Mouse (Mus musculus): ENCODE results near the gene Cit.

The Cit gene

GRCm38 (mm10) chr5:116036465-116036864 is 191.4 kb downstream of the Cit start:
- no peak for DNase-seq (ENCODE audit: low read depth, low spot score)

- DNase-seq (ENCODE audit: low read depth, low spot score), result no peak
Observed at GRCm38 (mm10) chr5:116037731-116038130, 192.7 kb downstream of the Cit start.

DNA sequence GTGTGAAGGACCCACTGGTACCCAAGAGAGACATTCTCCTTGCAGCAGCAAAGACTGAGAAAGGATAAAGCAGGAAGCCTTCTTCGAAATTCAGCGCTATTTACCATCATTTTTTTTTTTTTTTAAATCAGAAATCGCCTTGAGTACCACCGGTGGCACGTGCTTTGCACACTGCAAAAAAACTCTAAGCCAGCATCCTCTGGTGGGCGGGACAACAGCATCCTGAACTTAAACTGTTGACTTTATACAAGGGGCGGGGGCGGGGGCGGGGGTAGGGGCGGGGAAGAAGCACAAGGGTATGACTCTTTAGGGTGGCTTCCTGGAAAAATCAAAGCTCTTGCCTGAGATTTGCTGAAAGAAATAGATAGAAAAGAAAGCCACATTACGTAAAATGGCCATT is 194.6 kb downstream of the Cit start:
- no peak for DNase-seq (ENCODE audit: low read depth, low spot score)

- no peak for DNase-seq (ENCODE audit: low read depth, low spot score)
Observed at GRCm38 (mm10) chr5:116042241-116042640, 197.2 kb downstream of the Cit start.

DNA sequence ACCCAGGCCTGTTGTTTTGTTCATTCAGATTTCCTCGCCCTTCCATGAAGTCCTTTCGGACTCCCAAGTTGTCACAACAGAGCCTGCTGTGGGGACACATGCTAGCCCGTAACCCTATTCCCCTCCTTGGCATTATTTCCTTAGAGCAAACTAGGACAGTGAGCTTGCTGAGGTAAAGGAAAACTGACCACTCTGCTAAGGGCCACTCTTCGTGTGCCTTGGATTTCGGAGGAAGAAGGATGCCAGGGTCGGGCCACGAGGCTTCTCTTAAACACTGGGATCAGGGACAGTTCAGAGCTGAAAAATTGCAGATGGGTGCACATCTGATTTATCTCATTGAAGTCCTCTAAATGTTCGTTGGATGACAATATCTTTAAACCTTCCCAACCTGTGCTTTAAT is 200.5 kb downstream of the Cit start:
- DNase-seq (ENCODE audit: low read depth, low spot score), result no peak

GRCm38 (mm10) chr5:116046246-116046645 is 201.2 kb downstream of the Cit start:
- DNase-seq (ENCODE audit: low read depth, low spot score), result no peak

DNA sequence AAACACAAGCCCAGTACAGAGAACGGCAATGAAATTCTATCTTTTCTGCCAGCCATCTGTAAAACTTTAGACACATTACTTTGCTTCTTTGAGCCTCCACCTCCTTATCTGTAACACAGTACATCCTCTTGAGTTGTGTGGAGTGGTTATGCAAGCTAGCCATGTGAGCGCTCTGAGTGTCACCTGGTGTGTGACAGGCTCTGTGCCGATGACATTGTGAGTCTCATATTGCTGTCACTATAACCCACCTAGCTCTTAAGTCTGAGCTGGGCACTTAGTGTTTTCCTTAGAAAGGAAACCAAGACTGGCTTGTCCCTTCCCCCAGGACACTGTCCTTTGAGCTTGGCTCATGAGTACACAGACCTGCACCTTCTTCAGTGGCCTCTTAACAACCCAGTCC is 203.2 kb downstream of the Cit start:
- no peak for DNase-seq (ENCODE audit: low read depth, low spot score)

- no peak for DNase-seq (ENCODE audit: low read depth, low spot score)
Observed at GRCm38 (mm10) chr5:116049821-116050220, 204.7 kb downstream of the Cit start.

- no peak for DNase-seq (ENCODE audit: low read depth, low spot score)
Observed at GRCm38 (mm10) chr5:116052171-116052570, 207.1 kb downstream of the Cit start.

GRCm38 (mm10) chr5:116052826-116053225 is 207.7 kb downstream of the Cit start:
- no peak for DNase-seq (ENCODE audit: low read depth, low spot score)
